ENCODE assay signal across 8 mouse cellular contexts in genomic region chr4:154967173-154967572, GRCm38 (mm10). TPM values are rescaled to one million over a fixed set of nuclear protein-coding genes. Genes with fewer than 3 reads are reported as not detected.
A peak's percentile ranks its signal among the peaks of the same experiment; 100 is the strongest.
DNase-seq lines count a peak whose midpoint lies in the region.

No protein-coding gene starts in this region.

- DNase-seq in adrenal gland, postnatal 10 days = peak; percentile 61
- DNase-seq in adrenal gland, adult 8-10 months = no peak
- peak; percentile 69 for DNase-seq in layer of hippocampus, adult 11-12 months (ENCODE audit: low spot score)
- DNase-seq in layer of hippocampus, adult 9-11 months = no peak
- peak; percentile 71 for DNase-seq in ZHBTc4 (ENCODE audit: low read depth, low spot score)
- peak; percentile 69 for DNase-seq in kidney, postnatal 10 days
- peak; percentile 74 for DNase-seq in right cerebral cortex, postnatal 14 days
- DNase-seq in frontal cortex, postnatal 10 days (ENCODE audit: low spot score in 2 of 2) = no peak

RNA-seq across cellular contexts. Expression of gene Pank4, which starts 3.2 kb away (rescaled TPM):
- total RNA-seq in adrenal gland, postnatal 10 days (2021) = 10 to 100 TPM; 23.1 to 35.2 TPM
- total RNA-seq in adrenal gland, adult 8-10 months (2022) = 10 to 100 TPM; 27.8 to 38.1 (median 34.0) TPM

RNA-seq across cellular contexts. Expression of gene Hes5, which starts 6.5 kb away (rescaled TPM):
- total RNA-seq in adrenal gland, postnatal 10 days (2021) = under 1 TPM in 1 of 2 experiments, not detected in 1; 0.76 TPM
- not detected for total RNA-seq in adrenal gland, adult 8-10 months (2022)

RNA-seq across cellular contexts. Expression of gene Tnfrsf14, which starts 38.8 kb away (rescaled TPM):
- total RNA-seq in adrenal gland, postnatal 10 days (2021) = 10 to 100 TPM in 1 of 2 experiments, 1 to 10 TPM in 1; 8.1 to 12.7 TPM
- total RNA-seq in adrenal gland, adult 8-10 months (2022) = 10 to 100 TPM in 1 of 4 experiments, 1 to 10 TPM in 3; 6.9 to 14.7 (median 8.7) TPM

Comparison
In these comparisons a context has a peak if more than half of its experiments do, and no peak if none do; other contexts are left out.
1. DNase-seq: peak in adrenal gland, postnatal 10 days (single experiment), layer of hippocampus, adult 11-12 months (single experiment), ZHBTc4 (single experiment), kidney, postnatal 10 days (single experiment) and right cerebral cortex, postnatal 14 days (single experiment); none in adrenal gland, adult 8-10 months (single experiment), layer of hippocampus, adult 9-11 months (single experiment) and frontal cortex, postnatal 10 days (0 of 2).